Mouse (Mus musculus) heart, postnatal 14 days (tissue): ENCODE data around the gene Armc8. TPM values are rescaled to one million over a fixed set of nuclear protein-coding genes. Genes with fewer than 3 reads are reported as not detected.
A peak's percentile ranks its signal among the peaks of the same experiment; 100 is the strongest.
"Not testable (repeated sequence)": the region's sequence is repeated elsewhere in the genome, so short reads cannot be mapped to it uniquely, and the experiment has no call there.

Experiments
- DNase-seq, 2 experiments: peaks; one replicate each; pipeline ENCODE4 v3.0.0; 2021 to 2022
- intact Hi-C: fragments of 180-260 bp; cut with DNase I; formaldehyde crosslinking; loops from one replicate; pipeline ENCODE4 v1.15.1; 2025
- long read RNA-seq, 2 experiments: library from polyadenylated mRNA; stranded (forward); transcript quantifications; one replicate each; pipeline ENCODE4 v2.0.0; 2021
- total RNA-seq, 2 experiments: library from RNA; stranded (reverse); gene quantifications; 2 replicates each; pipeline ENCODE4 v1.2.3; 2021

Armc8 gene
- 10 to 100 TPM; 22.7 to 23.0 TPM for total RNA-seq
- long read RNA-seq, experiment 1, full-length matches to known transcripts = 16 of 42 reads
- long read RNA-seq, experiment 1, partial matches to known transcripts = 6 of 42 reads
- long read RNA-seq, experiment 1, other reads (novel, unspliced or antisense) = 20 of 42 reads
- long read RNA-seq, experiment 2, full-length matches to known transcripts = 14 of 35 reads
- long read RNA-seq, experiment 2, partial matches to known transcripts = 6 of 35 reads
- long read RNA-seq, experiment 2, other reads (novel, unspliced or antisense) = 15 of 35 reads

DNA sequence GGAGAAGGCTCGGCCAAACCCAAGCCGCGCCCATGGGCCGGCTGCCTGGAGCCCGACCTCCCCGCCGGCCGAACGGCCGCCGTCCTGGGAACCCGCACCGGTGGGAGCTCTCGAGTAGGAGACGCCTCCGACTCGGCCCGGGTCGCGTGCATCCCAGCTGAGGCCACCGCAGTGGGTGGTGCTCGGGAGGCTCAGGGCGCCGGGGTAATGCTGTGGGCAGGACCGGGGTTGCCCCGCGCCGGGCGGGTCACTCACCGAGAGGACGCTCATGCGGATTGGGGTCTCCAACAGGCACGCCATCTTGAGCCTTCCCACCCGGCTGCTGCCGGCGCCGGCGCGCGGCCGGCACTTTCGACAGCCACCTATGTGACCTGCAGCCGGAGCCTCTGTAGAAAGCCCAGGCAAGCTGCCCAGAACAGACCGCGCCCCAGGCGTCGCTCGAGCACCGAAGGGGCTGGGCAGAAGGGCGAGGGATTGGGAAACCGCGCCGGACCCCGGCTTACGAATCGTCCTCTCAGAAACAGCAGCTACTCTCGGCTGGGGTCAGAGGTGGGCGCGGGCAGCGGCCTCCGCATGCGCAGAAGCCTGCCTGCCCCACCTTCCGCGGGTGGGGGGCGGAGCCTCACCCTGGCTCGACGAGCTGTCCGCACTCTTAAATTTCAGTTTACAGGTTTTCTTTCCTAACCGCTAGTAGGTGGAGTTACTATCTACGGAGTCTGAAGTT lies at the start of gene Armc8:
Armc8 (minus strand) TSS at position 553 of the 724 bp plus-strand sequence.
- DNase-seq = peak; percentile 94
- intact Hi-C loops = no loop called here

- DNase-seq = no peak
- intact Hi-C loops = no loop called here
Measured at GRCm38 (mm10) chr9:99612202-99612601, 43.5 kb upstream of the Armc8 start, which contains the start of gene A4gnt. TSS of gene A4gnt (plus strand) at chr9:99612502.

- intact Hi-C loops = no loop called here
- DNase-seq = no peak
Measured at GRCm38 (mm10) chr9:99603566-99603965, 34.9 kb upstream of the Armc8 start.

DNA sequence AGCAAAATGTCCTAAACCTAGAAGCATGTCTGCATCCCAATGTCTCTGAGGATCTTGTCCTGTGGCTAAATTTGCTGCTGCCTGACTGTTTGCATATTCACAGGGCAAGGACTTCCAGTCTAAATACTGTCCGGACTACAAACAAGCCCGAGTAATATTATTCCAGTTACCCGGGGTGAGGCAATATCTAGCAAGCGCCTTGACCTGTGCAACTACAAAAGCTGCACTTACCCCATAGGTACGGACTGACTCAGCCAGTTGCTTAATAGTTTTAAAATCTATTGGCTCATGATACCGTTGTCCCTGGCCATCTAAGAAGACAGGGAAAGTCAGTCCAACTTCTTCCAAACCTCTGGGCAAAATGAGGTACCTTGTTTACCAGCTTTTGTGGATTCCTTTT lies 30.4 kb upstream of the Armc8 start:
- intact Hi-C loops, DNase-seq: not testable (repeated sequence)

DNA sequence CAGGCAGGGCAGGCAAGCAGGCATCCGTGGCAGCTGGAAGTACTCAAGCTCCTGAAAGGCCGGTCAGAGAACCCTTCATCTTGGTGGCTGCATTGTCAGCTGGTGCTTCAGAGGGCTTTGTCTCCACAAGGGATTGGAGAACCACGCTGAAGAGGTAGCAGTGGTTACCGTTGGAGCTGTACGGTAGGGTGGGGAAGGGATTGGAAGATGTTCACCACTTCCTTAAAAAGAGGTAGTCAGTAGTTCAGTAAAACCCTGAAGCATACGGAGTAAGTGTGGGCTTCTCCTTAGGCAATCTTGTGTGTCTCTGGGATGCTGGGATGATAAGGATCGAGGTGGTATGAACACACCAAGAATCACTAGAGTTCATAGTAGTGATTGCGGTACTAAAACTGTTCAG lies 22.4 kb upstream of the Armc8 start:
- no peak for DNase-seq
- intact Hi-C loops = no loop called here

GRCm38 (mm10) chr9:99587505-99588202 lies 19.0 kb upstream of the Armc8 start:
- peak; percentile 71 to 78 for DNase-seq
- intact Hi-C loops = loop anchor here (2.0 kb wide), 1 partner anchor 75 kb away; no protein-coding TSS in a partner anchor

- peak in 1 of 2 experiments; percentile 40 for DNase-seq
- intact Hi-C loops = loop anchor here (5.0 kb wide), 2 partner anchors 38 to 123 kb away; no protein-coding TSS in a partner anchor
Measured at GRCm38 (mm10) chr9:99580655-99581054, 12.0 kb upstream of the Armc8 start.

GRCm38 (mm10) chr9:99575677-99576480 lies 7.2 kb upstream of the Armc8 start, which contains the start of gene Dbr1:
TSS of gene Dbr1 (plus strand) at chr9:99575799.
- peak; percentile 90 to 95 for DNase-seq
- intact Hi-C loops = loop anchor here (10.0 kb wide), 1 partner anchor 591 kb away; the partner anchor contains the start of gene Faim

DNA sequence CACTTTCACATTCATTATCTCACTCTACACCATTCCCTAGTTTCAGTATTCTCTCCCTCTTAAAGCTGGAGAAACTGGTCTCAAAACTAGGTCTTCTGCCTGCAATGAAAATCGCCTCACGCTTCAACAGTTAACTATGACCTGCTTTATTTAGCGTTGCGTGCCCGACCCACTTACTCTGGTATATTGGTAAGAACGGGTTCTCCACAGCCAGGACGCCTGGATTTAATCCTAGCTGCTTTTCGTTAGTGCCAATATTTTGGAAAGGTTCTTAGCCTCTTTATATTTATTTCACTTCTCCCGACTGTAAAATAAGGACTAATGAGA lies 335 bp upstream of the Armc8 start:
- DNase-seq = no peak
- intact Hi-C loops = no loop called here

- intact Hi-C loops = no loop called here
- no peak for DNase-seq
Measured at GRCm38 (mm10) chr9:99568023-99568346, 714 bp downstream of the Armc8 start.

DNA sequence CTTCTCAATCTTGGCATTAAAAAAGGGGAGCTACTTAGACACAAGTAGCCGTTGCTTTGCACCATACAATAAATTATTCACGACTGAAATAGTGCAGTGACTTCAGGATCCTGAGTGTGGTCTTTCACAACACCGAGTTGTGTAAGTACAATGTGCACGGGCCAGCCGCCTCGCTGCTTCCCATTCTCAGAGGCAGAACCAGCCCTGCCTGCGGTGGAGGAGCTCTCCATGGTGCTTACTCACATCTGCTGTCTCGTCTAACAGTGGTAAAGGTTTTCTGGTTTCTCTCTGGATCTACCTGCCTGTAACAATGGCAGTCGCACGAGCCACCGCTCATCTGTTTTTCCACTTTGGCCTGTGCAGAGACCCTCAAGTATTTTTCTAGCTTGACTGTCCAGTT lies 5.0 kb downstream of the Armc8 start:
- peak; percentile 65 to 78 for DNase-seq
- intact Hi-C loops = no loop called here

DNA sequence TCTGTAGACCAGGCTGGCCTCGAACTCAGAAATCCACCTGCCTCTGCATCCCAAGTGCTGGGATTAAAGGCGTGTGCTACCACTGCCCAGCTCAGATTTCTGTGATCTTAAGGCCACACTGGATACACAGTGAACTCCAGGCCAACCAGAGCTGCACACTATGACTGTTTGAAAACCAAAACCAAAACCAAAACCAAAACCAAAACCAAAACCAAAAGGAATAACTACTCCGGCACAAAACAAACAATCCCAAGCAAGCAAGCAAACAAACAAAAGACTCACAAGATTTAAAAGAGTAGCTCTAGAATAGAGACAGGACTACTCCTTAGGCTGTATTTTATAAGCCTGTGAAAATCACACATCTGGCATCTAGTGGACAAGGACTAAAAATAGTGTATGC lies 8.3 kb downstream of the Armc8 start:
- intact Hi-C loops = no loop called here
- no peak for DNase-seq

- DNase-seq = no peak
- intact Hi-C loops = no loop called here
Measured at GRCm38 (mm10) chr9:99559557-99559904, 9.2 kb downstream of the Armc8 start.

DNA sequence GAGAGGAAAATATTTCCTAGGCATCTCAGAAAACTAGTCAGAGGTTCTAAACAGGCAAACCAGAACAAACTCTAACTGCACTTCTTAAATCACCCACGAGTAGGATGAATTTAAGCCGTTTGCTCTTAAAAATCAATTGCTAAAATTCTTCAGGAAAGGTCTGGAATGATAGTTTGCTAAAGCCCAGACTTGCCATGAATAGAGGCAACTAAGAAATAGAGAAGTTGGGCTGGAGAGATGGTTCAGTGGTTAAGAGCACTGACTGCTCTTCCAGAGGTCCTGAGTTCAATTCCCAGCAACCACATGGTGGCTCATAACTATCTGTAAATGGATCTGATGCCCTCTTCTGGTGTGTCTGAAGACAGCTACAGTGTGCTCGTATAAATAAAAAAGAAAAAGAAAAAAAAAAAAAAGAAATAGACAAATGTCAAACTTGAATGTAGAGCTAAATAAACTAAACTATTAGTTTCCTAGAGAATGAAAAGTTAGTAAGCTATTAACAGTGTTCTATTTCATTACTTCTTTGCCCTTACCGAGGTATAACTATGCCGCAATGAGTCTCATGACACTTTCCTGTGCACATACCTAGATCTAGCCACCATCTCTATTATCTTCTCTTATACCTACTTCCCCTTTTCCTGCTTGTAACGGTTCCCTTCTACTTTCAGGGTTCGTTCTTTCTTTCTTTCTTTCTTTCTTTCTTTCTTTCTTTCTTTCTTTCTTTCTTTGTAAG lies 9.7 kb downstream of the Armc8 start:
- intact Hi-C loops = no loop called here
- no peak for DNase-seq

GRCm38 (mm10) chr9:99557580-99558300 lies 11.0 kb downstream of the Armc8 start:
- no peak for DNase-seq
- intact Hi-C loops = no loop called here

DNA sequence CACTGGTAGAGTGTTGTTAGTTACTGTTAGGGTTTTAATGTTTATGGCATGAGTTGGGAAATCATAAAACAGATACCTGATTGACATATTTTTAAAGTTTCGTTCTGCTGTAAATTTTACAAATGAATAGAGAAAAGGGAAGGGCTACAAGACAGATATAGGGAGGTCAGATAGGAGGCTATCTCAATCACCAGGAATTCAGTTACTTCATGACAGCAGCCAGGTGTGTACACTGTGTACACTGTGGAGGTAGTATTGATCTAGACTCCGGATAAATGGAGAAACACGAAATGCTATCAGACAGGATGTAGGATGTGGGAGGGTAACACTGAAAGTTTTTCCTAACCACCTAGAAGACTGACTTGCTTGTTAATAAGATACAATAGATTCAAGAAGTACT lies 13.4 kb downstream of the Armc8 start:
- intact Hi-C loops = no loop called here
- DNase-seq = no peak

DNA sequence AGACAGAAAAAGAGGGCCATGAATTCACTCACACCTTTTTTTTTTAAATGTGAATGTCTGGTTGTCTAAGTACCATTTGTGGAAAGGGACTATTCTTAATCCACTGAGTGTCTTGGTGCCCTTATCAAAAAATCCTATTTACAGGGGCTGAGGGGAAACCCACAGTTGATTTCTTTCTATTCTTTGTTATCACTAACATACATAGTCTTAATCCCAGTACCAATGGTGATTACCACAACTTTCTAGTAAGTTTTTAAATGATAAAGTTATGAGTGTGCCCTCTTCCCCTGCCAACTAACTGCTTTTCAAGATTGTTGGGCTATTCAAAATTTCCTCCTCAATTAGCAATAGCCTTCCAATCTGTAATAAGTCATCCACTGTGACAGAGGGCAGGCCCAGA lies 14.6 kb downstream of the Armc8 start:
- intact Hi-C loops = no loop called here
- no peak for DNase-seq

- intact Hi-C loops = no loop called here
- DNase-seq = peak in 1 of 2 experiments; percentile 4
Measured at GRCm38 (mm10) chr9:99553049-99553448, 15.7 kb downstream of the Armc8 start.

- intact Hi-C loops = no loop called here
- no peak for DNase-seq
Measured at GRCm38 (mm10) chr9:99552068-99552467, 16.6 kb downstream of the Armc8 start.
